ENCODE assay signal across 12 mouse cellular contexts in the genomic region with DNA sequence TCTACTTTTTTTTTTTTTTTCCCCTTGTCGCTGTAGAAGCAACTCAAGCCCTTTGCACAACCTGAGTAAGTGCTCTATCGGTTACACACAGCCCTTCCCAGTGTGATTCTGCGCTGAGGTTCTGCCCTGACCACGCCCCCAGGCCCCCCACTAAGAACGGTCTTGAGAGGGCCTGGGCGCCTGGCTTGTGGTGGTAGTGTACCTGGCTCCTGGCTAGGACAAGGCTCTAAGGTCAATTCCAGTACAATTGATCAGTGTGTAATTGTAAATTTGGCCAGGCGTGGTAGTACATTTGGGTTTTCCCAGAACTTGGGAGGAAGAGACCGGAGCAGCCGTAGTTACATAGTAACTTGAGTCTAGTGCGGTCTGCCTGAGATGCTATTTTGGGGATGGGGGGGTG. TPM values are rescaled to one million over a fixed set of nuclear protein-coding genes. Genes with fewer than 3 reads are reported as not detected.
A peak's percentile ranks its signal among the peaks of the same experiment; 100 is the strongest.
DNase-seq lines count a peak whose midpoint lies in the region; ATAC-seq and TF ChIP-seq lines count a peak whose summit lies in the region.
"Had no signal": no experiment of that assay in that cellular context is flagged by ENCODE, and none has a peak within 500 bp of the region (broad histone marks: within the 10 kb centered on the region; RNA-seq: fewer than 3 reads in every experiment).

No protein-coding gene starts in this region.

- H3K4me1 ChIP-seq in heart, embryonic 15.5 days (replicated peaks), result peaks cover 33% of the 10 kb centered on the region
- peaks cover 31% of the 10 kb centered on the region for H3K4me1 ChIP-seq in midbrain, embryonic 12.5 days
- peaks cover 11% of the 10 kb centered on the region for H3K4me1 ChIP-seq in midbrain, postnatal 0 days (ENCODE audit: insufficient read depth, low read length)
- peaks cover 28% of the 10 kb centered on the region for H3K4me1 ChIP-seq in embryonic facial prominence, embryonic 13.5 days
- peaks cover 28% of the 10 kb centered on the region for H3K4me1 ChIP-seq in liver, postnatal 0 days (ENCODE audit: insufficient read depth)

- no peaks in the 10 kb centered on the region for H3K27me3 ChIP-seq in heart, embryonic 15.5 days
- H3K27me3 ChIP-seq in midbrain, embryonic 12.5 days, result peaks cover 22% of the 10 kb centered on the region
- H3K27me3 ChIP-seq in midbrain, postnatal 0 days (ENCODE audit: insufficient read depth, low read length), result no peaks in the 10 kb centered on the region
- H3K27me3 ChIP-seq in embryonic facial prominence, embryonic 13.5 days, result no peaks in the 10 kb centered on the region; the same call in 1 of the 2 replicates
- no peaks in the 10 kb centered on the region for H3K27me3 ChIP-seq in liver, postnatal 0 days (ENCODE audit: insufficient read depth, low read length)
- H3K27me3 ChIP-seq: stomach, embryonic 15.5 days had no signal

- ATAC-seq in heart, embryonic 15.5 days (replicated peaks; ENCODE audit: insufficient number of reproducible peaks, insufficient read depth, low FRiP score, low read depth), result no peak
- ATAC-seq in midbrain, embryonic 12.5 days (ENCODE audit: low FRiP score, low read depth), result no peak
- ATAC-seq in midbrain, postnatal 0 days (ENCODE audit: low FRiP score), result no peak
- ATAC-seq in embryonic facial prominence, embryonic 13.5 days (ENCODE audit: insufficient number of reproducible peaks, insufficient read depth, low FRiP score, low TSS enrichment, low read depth), result no peak
- no peak for ATAC-seq in liver, postnatal 0 days

- H3K27ac ChIP-seq in heart, embryonic 15.5 days, result 0 out of 2 replicates have a peak overlapping the region, but pooled peaks have one; percentile 50
- H3K27ac ChIP-seq in midbrain, embryonic 12.5 days (replicated peaks), result peak overlapping the region; percentile 97; the same call in 1 of the 2 replicates
- H3K27ac ChIP-seq in midbrain, postnatal 0 days (ENCODE audit: low read depth, low read length), result no peak overlapping the region
- H3K27ac ChIP-seq in embryonic facial prominence, embryonic 13.5 days, result peak overlapping the region; percentile 71; the same call in 1 of the 2 replicates
- peak overlapping the region; percentile 79 for H3K27ac ChIP-seq in liver, postnatal 0 days (ENCODE audit: low read depth)

- 51% methylated on average over 10 of the region's 10 CpGs for WGBS in heart, embryonic 15.5 days
- WGBS in midbrain, embryonic 12.5 days, result 51% methylated on average over 10 of the region's 10 CpGs
- WGBS in midbrain, postnatal 0 days, result 60% methylated on average over 10 of the region's 10 CpGs
- WGBS in embryonic facial prominence, embryonic 13.5 days, result 43% methylated on average over 10 of the region's 10 CpGs
- 48% methylated on average over 10 of the region's 10 CpGs for WGBS in liver, postnatal 0 days (ENCODE audit: insufficient replicate concordance)

- no peak for TF ChIP-seq EP300 in liver, postnatal 0 days (IDR thresholded peaks at IDR 0.05; ENCODE audit: low read depth)

- TF ChIP-seq CTCF in midbrain, postnatal 0 days (IDR thresholded peaks at IDR 0.05), result no peak
- TF ChIP-seq CTCF in liver, postnatal 0 days (IDR thresholded peaks at IDR 0.05; ENCODE audit: low read depth), result no peak

- H3K4me3 ChIP-seq in heart, embryonic 15.5 days, result no peak overlapping the region
- no peak overlapping the region for H3K4me3 ChIP-seq in midbrain, embryonic 12.5 days
- H3K4me3 ChIP-seq in midbrain, postnatal 0 days (ENCODE audit: low read depth, low read length), result no peak overlapping the region
- H3K4me3 ChIP-seq in embryonic facial prominence, embryonic 13.5 days, result no peak overlapping the region
- H3K4me3 ChIP-seq in liver, postnatal 0 days (ENCODE audit: low read depth, low read length), result no peak overlapping the region
- H3K4me3 ChIP-seq: erythroblast, embryonic 14.5 days had no signal

- H3K4me2 ChIP-seq in heart, embryonic 15.5 days, result no peak overlapping the region
- H3K4me2 ChIP-seq in midbrain, embryonic 12.5 days (replicated peaks), result no peak overlapping the region
- H3K4me2 ChIP-seq in midbrain, postnatal 0 days (ENCODE audit: low read depth, low read length, poor library complexity, severe bottlenecking), result no peak overlapping the region
- peak overlapping the region; percentile 98; the same call in 1 of the 2 replicates for H3K4me2 ChIP-seq in embryonic facial prominence, embryonic 13.5 days
- no peak overlapping the region for H3K4me2 ChIP-seq in liver, postnatal 0 days (ENCODE audit: low read depth, low read length)

- H3K9me3 ChIP-seq in heart, embryonic 15.5 days (replicated peaks), result no peaks in the 10 kb centered on the region
- H3K9me3 ChIP-seq in midbrain, embryonic 12.5 days, result no peaks in the 10 kb centered on the region
- no peaks in the 10 kb centered on the region for H3K9me3 ChIP-seq in midbrain, postnatal 0 days (ENCODE audit: low read length)
- no peaks in the 10 kb centered on the region for H3K9me3 ChIP-seq in embryonic facial prominence, embryonic 13.5 days
- no peaks in the 10 kb centered on the region for H3K9me3 ChIP-seq in liver, postnatal 0 days (ENCODE audit: low read length)
- H3K9me3 ChIP-seq: stomach, embryonic 15.5 days had no signal

- peaks cover 8% of the 10 kb centered on the region; the same call in 1 of the 2 replicates for H3K36me3 ChIP-seq in heart, embryonic 15.5 days
- H3K36me3 ChIP-seq in midbrain, embryonic 12.5 days, result peaks cover 16% of the 10 kb centered on the region
- H3K36me3 ChIP-seq in midbrain, postnatal 0 days (ENCODE audit: insufficient read depth, low read length), result 0 out of 2 replicates have a peak, but pooled peaks cover 7% of the 10 kb centered on the region
- H3K36me3 ChIP-seq in embryonic facial prominence, embryonic 13.5 days, result peaks cover 14% of the 10 kb centered on the region
- H3K36me3 ChIP-seq in liver, postnatal 0 days (replicated peaks; ENCODE audit: insufficient read depth, low read length), result peaks cover 2% of the 10 kb centered on the region

- DNase-seq in heart, adult 8-10 months (ENCODE audit: low spot score), result no peak
- DNase-seq in midbrain, postnatal 0 days (ENCODE audit: low spot score), result no peak
- DNase-seq in liver, postnatal 0 days, result no peak
- no peak for DNase-seq in spleen, postnatal 10 days (ENCODE audit: low spot score in 2 of 2)
- no peak for DNase-seq in adrenal gland, postnatal 4 days (ENCODE audit: low spot score in 2 of 2)
- DNase-seq: gastrocnemius, postnatal 14 days; lung, adult 18-20 months had no signal

- H3K9ac ChIP-seq in heart, embryonic 15.5 days, result no peak overlapping the region
- H3K9ac ChIP-seq in midbrain, embryonic 12.5 days (replicated peaks), result no peak overlapping the region
- H3K9ac ChIP-seq in midbrain, postnatal 0 days (replicated peaks; ENCODE audit: low read length, poor library complexity, severe bottlenecking), result no peak overlapping the region
- H3K9ac ChIP-seq in embryonic facial prominence, embryonic 13.5 days, result 0 out of 2 replicates have a peak overlapping the region, but pooled peaks have one; percentile 58
- no peak overlapping the region for H3K9ac ChIP-seq in liver, postnatal 0 days (replicated peaks)

RNA-seq across cellular contexts. Expression of a gene that starts 1.4 kb away (rescaled TPM):
- 61.1 and 81.1 TPM in 2 replicates for polyA plus RNA-seq in heart, embryonic 15.5 days (2015; fragmentation: Nextera tagmentation; extraction: Ambion mirVana)
- 10 to 100 TPM; 78.9 to 90.4 (median 87.1) TPM for total RNA-seq in heart, adult 8-10 months (2022)
- polyA plus RNA-seq in midbrain, embryonic 12.5 days (2016; fragmentation: Nextera tagmentation; extraction: Ambion mirVana), result 195 and 205 TPM in 2 replicates
- 145 and 293 TPM in 2 replicates for total RNA-seq in midbrain, postnatal 0 days (2014; rRNA removed)
- 91.6 and 99.2 TPM in 2 replicates for polyA plus RNA-seq in midbrain, postnatal 0 days (2015; fragmentation: Nextera tagmentation; extraction: Ambion mirVana)
- 132 and 134 TPM in 2 replicates for polyA plus RNA-seq in embryonic facial prominence, embryonic 13.5 days (2015; fragmentation: Nextera tagmentation; extraction: Ambion mirVana)
- polyA plus RNA-seq in liver, postnatal 0 days (2015; fragmentation: Nextera tagmentation; extraction: Ambion mirVana), result 17.5 and 23.9 TPM in 2 replicates
- total RNA-seq in adrenal gland, postnatal 4 days (2021), result 10 to 100 TPM; 91.6 to 91.9 TPM

RNA-seq across cellular contexts. Expression of a gene that starts 1.6 kb away (rescaled TPM):
- polyA plus RNA-seq in heart, embryonic 15.5 days (2015; fragmentation: Nextera tagmentation; extraction: Ambion mirVana), result 13.7 and 17.2 TPM in 2 replicates
- 10 to 100 TPM; 11.8 to 17.5 (median 14.4) TPM for total RNA-seq in heart, adult 8-10 months (2022)
- polyA plus RNA-seq in midbrain, embryonic 12.5 days (2016; fragmentation: Nextera tagmentation; extraction: Ambion mirVana), result 4.7 and 5.7 TPM in 2 replicates
- 1.8 and 2.4 TPM in 2 replicates for total RNA-seq in midbrain, postnatal 0 days (2014; rRNA removed)
- polyA plus RNA-seq in midbrain, postnatal 0 days (2015; fragmentation: Nextera tagmentation; extraction: Ambion mirVana), result 4.3 TPM in 2 replicates
- polyA plus RNA-seq in embryonic facial prominence, embryonic 13.5 days (2015; fragmentation: Nextera tagmentation; extraction: Ambion mirVana), result 10.2 TPM in 2 replicates
- 14.3 and 16.8 TPM in 2 replicates for polyA plus RNA-seq in liver, postnatal 0 days (2015; fragmentation: Nextera tagmentation; extraction: Ambion mirVana)
- total RNA-seq in adrenal gland, postnatal 4 days (2021), result 1 to 10 TPM; 9.3 to 9.4 TPM
- polyA plus RNA-seq: erythroblast, embryonic 14.5 days had no signal

RNA-seq across cellular contexts. Expression of a gene that starts 20.6 kb away (rescaled TPM):
- polyA plus RNA-seq in heart, embryonic 15.5 days (2015; fragmentation: Nextera tagmentation; extraction: Ambion mirVana), result 2.6 and 5.0 TPM in 2 replicates
- 1 to 10 TPM in 1 of 4 experiments, under 1 TPM in 1, not detected in 2; 0.52 to 1.6 TPM for total RNA-seq in heart, adult 8-10 months (2022)
- 89.8 and 98.3 TPM in 2 replicates for polyA plus RNA-seq in midbrain, embryonic 12.5 days (2016; fragmentation: Nextera tagmentation; extraction: Ambion mirVana)
- 122 and 129 TPM in 2 replicates for total RNA-seq in midbrain, postnatal 0 days (2014; rRNA removed)
- polyA plus RNA-seq in midbrain, postnatal 0 days (2015; fragmentation: Nextera tagmentation; extraction: Ambion mirVana), result 188 and 225 TPM in 2 replicates
- polyA plus RNA-seq in embryonic facial prominence, embryonic 13.5 days (2015; fragmentation: Nextera tagmentation; extraction: Ambion mirVana), result 31.9 and 40.5 TPM in 2 replicates
- polyA plus RNA-seq in liver, postnatal 0 days (2015; fragmentation: Nextera tagmentation; extraction: Ambion mirVana), result not detected in 2 replicates
- 1 to 10 TPM; 4.1 to 9.2 TPM for total RNA-seq in adrenal gland, postnatal 4 days (2021)
- polyA plus RNA-seq: erythroblast, embryonic 14.5 days had no signal

RNA-seq across cellular contexts. Expression of a gene that starts 29.5 kb away (rescaled TPM):
- 67.0 and 93.4 TPM in 2 replicates for polyA plus RNA-seq in heart, embryonic 15.5 days (2015; fragmentation: Nextera tagmentation; extraction: Ambion mirVana)
- total RNA-seq in heart, adult 8-10 months (2022), result 10 to 100 TPM; 12.3 to 14.4 (median 13.3) TPM
- 131 and 138 TPM in 2 replicates for polyA plus RNA-seq in midbrain, embryonic 12.5 days (2016; fragmentation: Nextera tagmentation; extraction: Ambion mirVana)
- total RNA-seq in midbrain, postnatal 0 days (2014; rRNA removed), result 64.1 and 71.4 TPM in 2 replicates
- polyA plus RNA-seq in midbrain, postnatal 0 days (2015; fragmentation: Nextera tagmentation; extraction: Ambion mirVana), result 83.2 and 84.8 TPM in 2 replicates
- polyA plus RNA-seq in embryonic facial prominence, embryonic 13.5 days (2015; fragmentation: Nextera tagmentation; extraction: Ambion mirVana), result 175 and 185 TPM in 2 replicates
- polyA plus RNA-seq in liver, postnatal 0 days (2015; fragmentation: Nextera tagmentation; extraction: Ambion mirVana), result 35.9 and 37.1 TPM in 2 replicates
- total RNA-seq in adrenal gland, postnatal 4 days (2021), result 10 to 100 TPM; 66.3 to 67.4 TPM

RNA-seq across cellular contexts. Expression of a gene that starts 33.3 kb away (rescaled TPM):
- 10.1 and 15.0 TPM in 2 replicates for polyA plus RNA-seq in heart, embryonic 15.5 days (2015; fragmentation: Nextera tagmentation; extraction: Ambion mirVana)
- total RNA-seq in heart, adult 8-10 months (2022), result 1 to 10 TPM in 3 of 4 experiments, under 1 TPM in 1; 0.84 to 1.9 (median 1.4) TPM
- 32.5 and 34.5 TPM in 2 replicates for polyA plus RNA-seq in midbrain, embryonic 12.5 days (2016; fragmentation: Nextera tagmentation; extraction: Ambion mirVana)
- total RNA-seq in midbrain, postnatal 0 days (2014; rRNA removed), result 2.7 and 3.1 TPM in 2 replicates
- polyA plus RNA-seq in midbrain, postnatal 0 days (2015; fragmentation: Nextera tagmentation; extraction: Ambion mirVana), result 2.4 and 2.8 TPM in 2 replicates
- polyA plus RNA-seq in embryonic facial prominence, embryonic 13.5 days (2015; fragmentation: Nextera tagmentation; extraction: Ambion mirVana), result 25.8 and 34.8 TPM in 2 replicates
- polyA plus RNA-seq in liver, postnatal 0 days (2015; fragmentation: Nextera tagmentation; extraction: Ambion mirVana), result 4.9 and 6.5 TPM in 2 replicates
- 10 to 100 TPM; 15.6 to 16.2 TPM for total RNA-seq in adrenal gland, postnatal 4 days (2021)
